Mouse (Mus musculus) hindbrain, embryonic 14.5 days (tissue): ENCODE results near the gene Gm27029. TPM values are rescaled to one million over a fixed set of nuclear protein-coding genes. Genes with fewer than 3 reads are reported as not detected.

Experiments
- ATAC-seq: fragments of 200-750 bp; cut with Nextera tagmentation; 2 replicates; pipeline ENCODE4 v1.8.0; 2017; ENCODE audit warnings: moderate number of reproducible peaks, mild to moderate bottlenecking, moderate TSS enrichment, moderate library complexity; ENCODE audit not compliant: low FRiP score
- DNase-seq: peaks from one replicate; pipeline ENCODE4 v3.0.0-alpha.2; 2015; ENCODE audit warnings: low spot score
- H3K27ac ChIP-seq: fragments of 300-500 bp; sonication (generic); 2 replicates; pipeline ENCODE4 v1.5.1; 2014; ENCODE audit warnings: mild to moderate bottlenecking, moderate library complexity
- H3K27me3 ChIP-seq: fragments of 300-500 bp; sonication (generic); 2 replicates; pipeline ENCODE4 v1.6.1; 2014; ENCODE audit warnings: mild to moderate bottlenecking, low read length, mixed read lengths; ENCODE audit not compliant: control insufficient read depth, insufficient read depth
- H3K36me3 ChIP-seq: fragments of 300-500 bp; sonication (generic); replicated peaks from 2 replicates; pipeline ENCODE4 v1.6.1; 2014; ENCODE audit not compliant: control insufficient read depth, insufficient read depth
- H3K4me1 ChIP-seq: fragments of 300-500 bp; sonication (generic); replicated peaks from 2 replicates; pipeline ENCODE4 v1.6.1; 2014; ENCODE audit warnings: antibody characterized with exemption, low read length, mixed read lengths; ENCODE audit not compliant: control insufficient read depth, insufficient read depth
- H3K4me2 ChIP-seq: fragments of 300-500 bp; sonication (generic); replicated peaks from 2 replicates; pipeline ENCODE4 v1.6.1; 2014; ENCODE audit warnings: mild to moderate bottlenecking, moderate library complexity
- H3K4me3 ChIP-seq: fragments of 300-500 bp; sonication (generic); replicated peaks from 2 replicates; pipeline ENCODE4 v1.5.1; 2014; ENCODE audit warnings: mild to moderate bottlenecking, low read length
- H3K9ac ChIP-seq: fragments of 300-500 bp; sonication (generic); 2 replicates; pipeline ENCODE4 v1.6.1; 2014
- H3K9me3 ChIP-seq: fragments of 300-500 bp; sonication (generic); 2 replicates; pipeline ENCODE4 v1.6.1; 2016; ENCODE audit warnings: low read length; ENCODE audit not compliant: control insufficient read depth
- WGBS: fragments of 180-500 bp; shearing (Covaris S2); extraction: QIAGEN DNeasy Blood & Tissue Kit; methylation state at CpG from one replicate; pipeline ENCODE4 v1.1.7; 2014; 5-methylcytosine and 5-hydroxymethylcytosine counted together
- microRNA-seq: library from miRNA; unstranded; fragments of <30 nt; microRNA quantifications from one replicate; pipeline ENCODE4, GENCODE M21; 2016
- polyA plus RNA-seq: library from polyadenylated mRNA; unstranded; fragments of >200 nt; fragmentation: Nextera tagmentation; extraction: Ambion mirVana; gene quantifications from 2 replicates; pipeline ENCODE4 v1.2.1, GENCODE M21; 2014

Gene Gm27029
- polyA plus RNA-seq, 1 experiment from 2014 or later: 7.3 TPM

GRCm38 (mm10) chr11:101367326-101367935 is 57.2 kb downstream of the Gm27029 start, which contains the start of gene G6pc:
TSS of gene G6pc (plus strand) at chr11:101367561.
- Histone ChIP-seq H3K9me3 (no peaks in the 10 kb centered on the region), H3K36me3 (no peaks in the 10 kb centered on the region), H3K27me3 (no peaks in the 10 kb centered on the region), H3K4me3 (no peak within 1 kb of the TSS), H3K9ac (no peak within 1 kb of the TSS), H3K4me2 (no peak within 1 kb of the TSS), H3K4me1 (no peaks in the 10 kb centered on the region), H3K27ac (no peak within 1 kb of the TSS)
- WGBS: 92% methylated on average over 8 of the region's 8 CpGs
- no peak for ATAC-seq
- DNase-seq: no peak

DNA sequence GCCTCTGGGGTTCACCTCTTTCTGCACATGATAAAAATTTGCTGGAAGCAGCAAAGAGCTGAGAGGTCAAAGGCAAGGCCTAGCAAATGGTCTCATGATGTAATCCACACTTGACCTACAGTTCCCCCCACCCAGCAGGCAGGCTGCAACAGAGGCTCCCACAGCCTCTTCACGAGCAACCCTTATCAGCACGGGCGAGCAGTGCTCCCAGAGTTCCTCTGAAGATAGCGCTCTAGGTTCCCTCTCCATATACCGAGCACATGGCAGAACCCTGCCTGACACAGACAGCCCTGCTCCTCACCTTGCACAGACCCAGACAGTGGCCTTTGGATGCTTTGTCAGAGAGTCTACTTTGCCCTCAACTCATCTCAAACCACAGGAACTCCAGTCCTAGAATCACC is 60.1 kb downstream of the Gm27029 start:
- no peaks in the 10 kb centered on the region for H3K27me3 ChIP-seq
- H3K27ac ChIP-seq: no peak overlapping the region
- ATAC-seq (no peak), DNase-seq (no peak)
- no peaks in the 10 kb centered on the region for H3K4me1 ChIP-seq
- no peak overlapping the region for H3K9ac ChIP-seq
- H3K9me3 ChIP-seq: no peaks in the 10 kb centered on the region
- no peak overlapping the region for H3K4me3 ChIP-seq
- H3K4me2 ChIP-seq: no peak overlapping the region
- H3K36me3 ChIP-seq: no peaks in the 10 kb centered on the region
- 89% methylated on average over 5 of the region's 5 CpGs for WGBS

DNA sequence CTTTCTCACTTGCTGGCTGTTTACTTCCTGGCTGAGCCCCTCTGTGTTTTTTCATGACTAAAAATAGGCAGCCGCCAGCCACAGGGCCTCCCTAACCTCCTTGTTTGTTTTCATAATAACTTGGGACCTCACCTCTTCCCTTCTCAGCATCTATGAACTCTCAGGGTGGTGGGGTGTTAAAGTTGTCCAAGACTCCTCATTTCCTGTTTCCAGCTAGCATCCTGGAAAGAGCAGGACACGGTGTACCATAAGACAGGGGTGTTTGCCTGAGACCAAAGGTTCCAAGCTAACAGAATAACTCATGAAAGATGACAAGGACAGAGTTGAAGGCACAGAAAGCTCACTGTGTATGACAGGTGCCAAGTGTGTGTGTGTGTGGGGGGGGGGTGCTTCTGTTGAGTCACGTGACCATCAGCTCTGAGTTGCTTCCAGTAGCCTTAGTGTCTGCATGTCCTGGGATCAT is 63.9 kb downstream of the Gm27029 start:
- H3K36me3 ChIP-seq: no peaks in the 10 kb centered on the region
- no peak overlapping the region for H3K4me2 ChIP-seq
- H3K4me1 ChIP-seq: no peaks in the 10 kb centered on the region
- H3K4me3 ChIP-seq: no peak overlapping the region
- no peaks in the 10 kb centered on the region for H3K27me3 ChIP-seq
- H3K9me3 ChIP-seq: no peaks in the 10 kb centered on the region
- DNase-seq: no peak
- H3K9ac ChIP-seq: no peak overlapping the region
- 65% methylated on average over 3 of the region's 3 CpGs for WGBS
- ATAC-seq: no peak
- H3K27ac ChIP-seq: no peak overlapping the region

GRCm38 (mm10) chr11:101359776-101360175 is 64.8 kb downstream of the Gm27029 start:
- Histone ChIP-seq H3K9ac (no peak overlapping the region), H3K4me2 (no peak overlapping the region), H3K27me3 (no peaks in the 10 kb centered on the region), H3K4me3 (no peak overlapping the region), H3K4me1 (no peaks in the 10 kb centered on the region), H3K27ac (no peak overlapping the region), H3K36me3 (no peaks in the 10 kb centered on the region), H3K9me3 (no peaks in the 10 kb centered on the region)
- ATAC-seq (no peak), DNase-seq (no peak)
- 77% methylated on average over 9 of the region's 9 CpGs for WGBS

GRCm38 (mm10) chr11:101357505-101358182 is 67.0 kb downstream of the Gm27029 start:
- H3K9me3 ChIP-seq: no peaks in the 10 kb centered on the region
- no peaks in the 10 kb centered on the region for H3K27me3 ChIP-seq
- no peak overlapping the region for H3K4me3 ChIP-seq
- H3K36me3 ChIP-seq: no peaks in the 10 kb centered on the region
- ATAC-seq (no peak), DNase-seq (no peak)
- H3K27ac ChIP-seq: no peak overlapping the region
- no peak overlapping the region for H3K9ac ChIP-seq
- 86% methylated on average over 3 of the region's 3 CpGs for WGBS
- no peak overlapping the region for H3K4me2 ChIP-seq
- H3K4me1 ChIP-seq: no peaks in the 10 kb centered on the region

Small RNA genes within 50 kb of the gene (microRNA-seq; reads per million reads assigned to microRNA genes)
- gene Mir6929: not detected

Other genes starting within 250 kb of the Gm27029 start
- 0.23 and 0.25 TPM in 2 replicates for gene Ccr10, start 249.4 kb downstream of the Gm27029 start, polyA plus RNA-seq
- gene Ezh1, start 198.3 kb downstream of the Gm27029 start, polyA plus RNA-seq: 26.9 and 37.2 TPM in 2 replicates
- 102 and 117 TPM in 2 replicates for gene Ramp2, start 178.8 kb downstream of the Gm27029 start, polyA plus RNA-seq
- gene Vps25, start 171.1 kb downstream of the Gm27029 start, polyA plus RNA-seq: 122 and 133 TPM in 2 replicates
- 5.3 and 6.0 TPM in 2 replicates for gene Wnk4, start 164.2 kb downstream of the Gm27029 start, polyA plus RNA-seq
- 0.42 and 0.91 TPM in 2 replicates for gene Cntd1, start 145.8 kb downstream of the Gm27029 start, polyA plus RNA-seq
- 242 and 256 TPM in 2 replicates for gene Coa3, start 145.7 kb downstream of the Gm27029 start, polyA plus RNA-seq
- gene Becn1, start 122.5 kb downstream of the Gm27029 start, polyA plus RNA-seq: 172 and 176 TPM in 2 replicates
- gene Psme3, start 108.6 kb downstream of the Gm27029 start, polyA plus RNA-seq: 89.7 and 97.3 TPM in 2 replicates
- 1.3 and 1.6 TPM in 2 replicates for gene Aoc2, start 99.7 kb downstream of the Gm27029 start, polyA plus RNA-seq
- 0.21 and 0.28 TPM in 2 replicates for gene Aoc3, start 94.2 kb downstream of the Gm27029 start, polyA plus RNA-seq
- not detected in 2 replicates for gene G6pc, start 57.2 kb downstream of the Gm27029 start, polyA plus RNA-seq
- gene Aarsd1, start 7.2 kb downstream of the Gm27029 start, polyA plus RNA-seq: 82.4 and 85.3 TPM in 2 replicates
- 23.1 and 24.1 TPM in 2 replicates for gene Rundc1, start 289 bp upstream of the Gm27029 start, polyA plus RNA-seq
- gene Ptges3l, start 537 bp upstream of the Gm27029 start, polyA plus RNA-seq: 1.9 and 2.2 TPM in 2 replicates
- 248 and 297 TPM in 2 replicates for gene Rpl27, start 17.5 kb upstream of the Gm27029 start, polyA plus RNA-seq
- gene Ifi35, start 23.6 kb upstream of the Gm27029 start, polyA plus RNA-seq: 2.6 and 5.4 TPM in 2 replicates
- gene Rnd2, start 40.2 kb upstream of the Gm27029 start, polyA plus RNA-seq: 51.0 and 52.5 TPM in 2 replicates
- 99.9 and 117 TPM in 2 replicates for gene Vat1, start 41.4 kb upstream of the Gm27029 start, polyA plus RNA-seq
- 3.2 TPM in 2 replicates for gene Brca1, start 127.2 kb upstream of the Gm27029 start, polyA plus RNA-seq
- 90.1 and 93.0 TPM in 2 replicates for gene Nbr1, start 127.4 kb upstream of the Gm27029 start, polyA plus RNA-seq
- 4.7 and 4.8 TPM in 2 replicates for gene Tmem106a, start 157.4 kb upstream of the Gm27029 start, polyA plus RNA-seq
- not detected in 2 replicates for gene Gm11634, start 174.5 kb upstream of the Gm27029 start, polyA plus RNA-seq
- gene Rdm1, start 202.4 kb upstream of the Gm27029 start, polyA plus RNA-seq: 13.7 and 16.6 TPM in 2 replicates
- gene Arl4d, start 240.7 kb upstream of the Gm27029 start, polyA plus RNA-seq: 5.6 and 5.9 TPM in 2 replicates